Mouse (Mus musculus) heart, postnatal 0 days (tissue): ENCODE data around the gene Lrrn2.

ENCODE experiments used
- CTCF ChIP-seq: IDR thresholded peaks from 2 replicates; pipeline ENCODE4 v1.5.1; 2016; ENCODE audit warnings: antibody characterized with exemption, control low read depth, low read depth
- EP300 ChIP-seq: IDR thresholded peaks from 2 replicates; pipeline ENCODE4 v1.6.1; 2016; ENCODE audit warnings: antibody characterized with exemption, low read depth

GRCm38 (mm10) chr1:132870327-132870726 is 9.7 kb upstream of the Lrrn2 start:
- TF ChIP-seq CTCF (no peak), EP300 (no peak)
